Mouse (Mus musculus) olfactory bulb, adult 2 months (tissue): ENCODE results near the gene Tbc1d9. TPM values are rescaled to one million over a fixed set of nuclear protein-coding genes. Genes with fewer than 3 reads are reported as not detected.
A peak's percentile ranks its signal among the peaks of the same experiment; 100 is the strongest.

Source experiments
- H3K27ac ChIP-seq: fragments of 200-500 bp; 2 replicates; pipeline ENCODE4 v1.5.1; 2012; ENCODE audit warnings: low read depth, low read length; ENCODE audit not compliant: insufficient read depth
- H3K4me1 ChIP-seq: fragments of 200-500 bp; 2 replicates; pipeline ENCODE4 v1.6.1; 2012; ENCODE audit warnings: low read length; ENCODE audit not compliant: control insufficient read depth, insufficient read depth
- H3K4me3 ChIP-seq: fragments of 200-500 bp; 2 replicates; pipeline ENCODE4 v1.5.1; 2012; ENCODE audit warnings: mild to moderate bottlenecking, low read depth, low read length, moderate library complexity; ENCODE audit not compliant: insufficient read depth
- CTCF ChIP-seq: fragments of 200-500 bp; IDR thresholded peaks from 2 replicates; pipeline ENCODE4 v1.5.1; 2012; ENCODE audit warnings: low read depth, mild to moderate bottlenecking, low read length, moderate library complexity; ENCODE audit not compliant: insufficient read depth
- POLR2A ChIP-seq: fragments of 200-500 bp; IDR thresholded peaks from 2 replicates; pipeline ENCODE4 v1.6.1; 2012; ENCODE audit warnings: mild to moderate bottlenecking, low read depth, low read length, moderate library complexity; ENCODE audit not compliant: insufficient read depth
- WGBS: fragments of 180-500 bp; shearing (Covaris S2); methylation state at CpG from one replicate; pipeline ENCODE4 v1.1.7; 2018; 5-methylcytosine and 5-hydroxymethylcytosine counted together
- polyA plus RNA-seq: library from polyadenylated mRNA; stranded (reverse); fragments of >200 nt; gene quantifications from 2 replicates; pipeline ENCODE4 v1.2.4, GENCODE M21; 2012; ENCODE audit warnings: low replicate concordance; ENCODE audit not compliant: missing spikeins, insufficient read depth, insufficient read length

Gene Tbc1d9
- 56.9 TPM in 1 of 2 replicates, not detected in the other for polyA plus RNA-seq

DNA sequence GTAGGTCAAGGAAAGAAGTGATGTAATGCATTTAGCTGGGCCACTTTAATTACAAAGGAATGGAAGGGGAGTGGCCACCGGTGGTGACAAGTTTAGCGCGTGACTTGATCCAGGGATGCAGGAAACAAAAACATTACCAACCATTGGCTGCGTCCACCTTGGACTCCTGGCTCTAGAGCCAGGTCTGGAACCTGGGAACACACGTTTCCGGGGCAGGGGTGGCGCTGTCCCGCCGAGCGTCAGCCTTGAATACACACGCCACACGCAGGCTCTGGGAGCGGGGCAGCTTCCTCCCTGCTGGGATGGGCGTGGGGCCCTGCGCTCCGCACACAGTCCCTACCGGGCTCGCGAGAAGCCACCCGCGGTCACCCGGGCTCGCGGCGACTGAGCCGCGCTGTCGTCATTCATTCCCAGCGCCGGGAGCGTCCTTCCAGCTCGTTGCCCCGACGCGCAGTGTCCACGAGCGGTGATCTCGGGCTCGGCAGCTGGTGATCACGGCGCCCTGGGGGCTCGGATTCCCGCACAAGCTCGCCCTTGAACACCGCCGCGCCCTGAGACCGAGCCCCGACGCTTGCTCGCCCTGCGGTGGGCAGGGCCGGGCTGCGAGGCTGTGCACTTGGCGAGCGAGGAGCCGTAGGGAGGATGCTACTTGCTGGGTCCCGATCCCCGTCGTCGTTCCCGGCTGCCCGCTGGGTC is at the start of gene Tbc1d9:
Gene Tbc1d9, plus strand, starts transcription at position 118 of the 696 bp plus-strand sequence.
- TF ChIP-seq CTCF, result no peak
- no peak; the same call in none of the 2 replicates for TF ChIP-seq POLR2A

DNA sequence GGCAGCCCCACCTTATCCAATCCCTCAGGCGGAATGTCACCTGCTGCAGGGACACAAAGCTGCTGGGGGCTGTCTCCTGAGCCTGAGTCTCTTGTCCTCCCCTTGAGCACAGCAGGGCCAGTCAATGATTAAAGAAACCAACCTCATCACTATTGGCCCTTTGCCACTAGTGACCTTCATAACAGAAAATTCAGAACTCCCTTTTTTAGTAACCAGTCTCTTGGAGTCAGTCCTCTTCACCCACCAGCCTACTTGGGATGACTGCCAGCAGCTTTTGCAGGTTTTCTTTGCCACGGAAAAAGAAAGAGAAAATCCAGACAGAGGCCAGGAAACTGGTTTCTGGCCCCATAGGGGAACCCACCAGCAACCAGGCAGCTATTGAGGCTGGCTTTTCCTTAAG is 30.1 kb upstream of the Tbc1d9 start:
- no peak overlapping the region for H3K27ac ChIP-seq
- H3K4me3 ChIP-seq, result no peak overlapping the region
- no peak for TF ChIP-seq CTCF
- no peak for TF ChIP-seq POLR2A
- H3K4me1 ChIP-seq, result no peaks in the 10 kb centered on the region
- WGBS, result 57% methylated on average over 2 of the region's 2 CpGs

More for the DNA sequence above, at the start of gene Tbc1d9:
- peak within 1 kb of the TSS; percentile 84 for H3K4me3 ChIP-seq
- under 1% methylated on average over 63 of the region's 63 CpGs for WGBS
- peaks cover 2% of the 10 kb centered on the region; the same call in 1 of the 2 replicates for H3K4me1 ChIP-seq
- H3K27ac ChIP-seq, result peak within 1 kb of the TSS; percentile 86

DNA sequence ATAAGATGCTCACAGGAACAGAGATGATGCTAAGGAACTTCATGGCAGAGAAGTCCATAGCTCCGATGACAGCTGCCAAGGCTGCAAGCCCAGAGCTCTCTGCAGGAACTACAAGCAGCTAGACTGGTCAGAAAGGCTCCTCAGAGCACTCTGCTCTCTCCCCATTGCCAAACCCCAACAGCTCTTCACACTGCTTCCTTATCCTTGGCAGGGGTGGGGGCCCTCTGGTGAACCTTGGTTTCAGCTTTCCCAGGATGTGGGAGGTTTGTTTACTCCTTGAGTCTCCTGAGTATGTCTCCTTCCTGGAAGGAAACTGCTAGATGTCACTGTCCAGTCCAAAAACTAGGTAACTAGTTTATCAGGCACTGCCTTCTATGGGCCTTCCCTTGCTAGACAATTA is 25.1 kb upstream of the Tbc1d9 start:
- 59% methylated on average over 1 of the region's 1 CpGs for WGBS
- TF ChIP-seq CTCF (no peak), POLR2A (no peak)
- H3K4me1 ChIP-seq, result no peaks in the 10 kb centered on the region
- H3K27ac ChIP-seq, result no peak overlapping the region
- no peak overlapping the region for H3K4me3 ChIP-seq

DNA sequence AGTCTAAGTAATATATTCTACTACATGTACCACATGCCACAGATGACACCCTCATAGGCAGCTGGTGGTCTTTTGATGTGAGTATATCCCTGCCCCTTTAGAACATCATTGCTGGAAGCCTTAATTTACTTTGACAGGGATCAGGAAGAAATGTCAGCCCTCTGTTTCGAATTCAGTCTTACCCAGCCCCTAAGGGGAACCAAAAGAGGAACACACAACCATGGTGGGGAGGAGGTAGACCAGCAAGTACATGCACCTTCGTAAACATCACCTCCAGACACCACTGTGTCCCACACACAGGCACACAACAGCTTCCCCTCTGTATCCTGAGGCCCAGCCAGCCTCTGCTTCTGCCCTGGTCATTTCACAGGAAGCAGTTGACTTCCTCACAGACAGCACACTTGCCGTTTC is 24.4 kb upstream of the Tbc1d9 start:
- TF ChIP-seq POLR2A, result no peak
- 83% methylated on average over 3 of the region's 3 CpGs for WGBS
- no peak overlapping the region for H3K27ac ChIP-seq
- H3K4me3 ChIP-seq, result no peak overlapping the region
- H3K4me1 ChIP-seq, result no peaks in the 10 kb centered on the region

DNA sequence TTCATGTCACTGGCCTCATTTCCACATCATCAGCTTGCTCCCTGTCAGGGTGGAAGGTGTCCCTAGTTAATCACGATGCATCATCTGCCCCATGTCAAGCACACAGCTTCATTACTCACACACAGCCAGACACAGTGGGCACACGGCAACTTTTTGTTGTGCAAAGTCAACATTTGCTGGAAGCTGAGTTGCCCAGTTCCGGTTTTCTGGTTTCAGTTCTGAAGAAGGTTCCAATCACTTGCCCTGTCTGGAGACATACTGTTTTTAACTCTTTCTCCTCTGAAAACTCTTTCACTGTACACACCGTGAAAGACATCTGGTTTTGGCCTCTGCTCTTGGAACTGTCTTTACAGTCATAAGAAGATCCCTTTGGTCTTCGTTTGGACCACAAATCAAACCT is 23.8 kb upstream of the Tbc1d9 start:
- TF ChIP-seq CTCF, result no peak
- 85% methylated on average over 5 of the region's 5 CpGs for WGBS
- H3K4me3 ChIP-seq, result no peak overlapping the region
- no peaks in the 10 kb centered on the region for H3K4me1 ChIP-seq
- H3K27ac ChIP-seq, result no peak overlapping the region

DNA sequence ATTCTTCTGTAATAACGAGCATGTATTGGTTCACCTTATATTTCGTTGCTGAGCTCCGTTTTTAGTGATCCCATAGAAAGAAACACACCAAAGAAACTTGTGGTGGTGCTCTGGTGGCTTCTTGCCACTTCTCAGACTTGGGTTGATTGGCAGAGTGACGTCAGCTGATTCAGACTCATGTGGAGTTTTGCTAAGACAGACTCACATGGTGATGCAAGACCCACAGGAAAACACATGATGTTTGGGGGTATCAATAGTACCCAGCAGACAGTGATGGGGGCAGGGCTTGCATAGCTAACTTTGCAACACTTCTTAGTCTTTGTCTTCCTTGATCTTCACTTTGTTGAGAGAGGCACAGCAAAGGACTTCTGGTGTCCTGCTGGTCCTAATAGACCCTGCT is 20.6 kb upstream of the Tbc1d9 start:
- Histone ChIP-seq H3K4me1 (no peaks in the 10 kb centered on the region), H3K27ac (no peak overlapping the region), H3K4me3 (no peak overlapping the region)
- 78% methylated on average over 4 of the region's 4 CpGs for WGBS
- TF ChIP-seq CTCF, result no peak
- TF ChIP-seq POLR2A, result no peak

DNA sequence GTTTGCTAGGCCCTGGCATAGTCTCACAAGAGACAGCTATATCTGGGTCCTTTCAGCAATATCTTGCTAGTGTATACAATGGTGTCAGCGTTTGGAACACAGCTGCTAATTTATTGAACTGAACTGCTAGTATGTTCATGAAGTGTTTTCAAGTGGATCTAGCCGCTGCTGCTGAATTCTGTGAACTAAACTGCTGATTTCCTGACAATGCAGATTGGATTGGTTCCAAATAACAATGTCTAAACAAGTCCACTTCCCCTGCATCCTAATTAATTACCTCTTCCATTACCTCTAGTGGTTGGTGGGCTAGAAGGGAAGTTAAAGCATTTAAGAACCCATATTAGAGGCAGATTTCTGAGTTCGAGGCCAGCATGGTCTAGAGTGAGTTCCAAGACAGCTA is 19.7 kb upstream of the Tbc1d9 start:
- WGBS, result 55% methylated on average over 3 of the region's 3 CpGs

DNA sequence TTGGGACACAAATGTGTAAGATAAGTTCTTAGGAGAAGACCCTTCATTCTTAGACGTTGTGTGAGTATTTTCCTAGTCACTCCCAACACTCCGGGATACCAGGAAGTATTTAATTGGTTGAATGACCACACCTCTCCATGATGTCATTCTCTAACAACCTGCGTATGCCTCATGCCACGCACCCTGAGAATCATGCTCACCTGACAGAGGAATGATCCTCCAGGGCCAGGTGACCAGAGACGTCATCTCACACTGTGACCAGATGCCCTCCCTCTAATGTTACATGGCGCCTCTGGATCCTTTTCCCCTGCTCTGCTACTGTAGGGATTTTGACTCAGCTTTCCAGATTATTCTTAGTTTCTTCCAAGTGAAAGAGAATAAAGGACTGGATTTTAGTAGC is 16.0 kb upstream of the Tbc1d9 start:
- H3K4me1 ChIP-seq, result no peaks in the 10 kb centered on the region
- 93% methylated on average over 6 of the region's 6 CpGs for WGBS
- H3K4me3 ChIP-seq, result no peak overlapping the region
- no peak overlapping the region for H3K27ac ChIP-seq
- no peak for TF ChIP-seq CTCF
- TF ChIP-seq POLR2A, result no peak

More for the DNA sequence above, 19.7 kb upstream of the Tbc1d9 start:
- no peaks in the 10 kb centered on the region for H3K4me1 ChIP-seq
- no peak overlapping the region for H3K4me3 ChIP-seq
- no peak for TF ChIP-seq POLR2A
- no peak for TF ChIP-seq CTCF
- H3K27ac ChIP-seq, result no peak overlapping the region

DNA sequence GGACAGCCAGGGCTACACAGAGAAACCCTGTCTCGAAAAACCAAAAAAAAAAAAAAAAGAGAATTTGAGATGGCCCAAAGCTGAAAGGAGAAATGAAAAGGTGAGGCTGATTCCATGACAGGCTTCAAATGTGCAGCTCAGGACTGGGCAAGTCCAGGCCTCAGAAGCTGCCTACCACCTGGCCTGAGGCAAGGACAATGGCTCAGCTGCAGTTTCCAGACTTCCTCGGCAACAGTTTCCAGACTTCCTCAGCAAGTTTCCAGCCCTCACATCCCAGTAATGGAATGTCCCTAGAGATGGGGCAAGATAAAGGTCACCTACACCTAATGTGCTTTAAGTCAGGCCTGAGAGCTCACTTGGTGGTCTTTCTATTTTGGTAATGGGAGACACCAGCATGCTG is 13.1 kb upstream of the Tbc1d9 start:
- H3K4me1 ChIP-seq, result peaks cover 3% of the 10 kb centered on the region; the same call in 1 of the 2 replicates
- H3K4me3 ChIP-seq, result no peak overlapping the region
- 83% methylated on average over 2 of the region's 2 CpGs for WGBS
- H3K27ac ChIP-seq, result no peak overlapping the region
- TF ChIP-seq CTCF, result no peak
